Mouse (Mus musculus) CH12.LX (cell line): Measurements from ENCODE around the gene 1190005I06Rik. TPM values are rescaled to one million over a fixed set of nuclear protein-coding genes. Genes with fewer than 3 reads are reported as not detected.

Experiments used
- DNase-seq: peaks from one replicate; pipeline ENCODE4 v3.0.0-alpha.2; 2013; ENCODE audit errors: extremely low read depth
- H3K27ac ChIP-seq: 2 replicates; pipeline ENCODE4 v1.5.1; 2012; ENCODE audit warnings: low read depth, mild to moderate bottlenecking, control low read depth, moderate library complexity; ENCODE audit not compliant: insufficient read depth
- H3K27me3 ChIP-seq: replicated peaks from 2 replicates; pipeline ENCODE3; 2012; ENCODE audit warnings: inconsistent platforms
- H3K36me3 ChIP-seq, 2 experiments: replicated peaks in 1 of 2; 2 replicates each; pipeline versions ENCODE3 to v1.6.1; 2012; ENCODE audit warnings: inconsistent platforms in 1 of 2, low read length in 1 of 2, mild to moderate bottlenecking in 1 of 2, mixed read lengths in 1 of 2, moderate library complexity in 1 of 2; ENCODE audit not compliant: control insufficient read depth in 1 of 2, insufficient read depth in 1 of 2
- H3K4me1 ChIP-seq, 2 experiments: 2 replicates each; pipeline ENCODE4 v1.6.1; 2012; ENCODE audit warnings: inconsistent platforms in 1 of 2, moderate library complexity in 1 of 2; ENCODE audit not compliant: insufficient read depth in 2 of 2, control insufficient read depth in 1 of 2
- H3K4me2 ChIP-seq: 2 replicates; pipeline ENCODE4 v1.6.1; 2012; ENCODE audit warnings: low read depth, mild to moderate bottlenecking, control low read depth; ENCODE audit not compliant: poor library complexity, insufficient read depth, severe bottlenecking
- H3K4me3 ChIP-seq, 3 experiments: fragments of 150-350 bp in 1 of 3; sonication (generic) in 1 of 3; replicated peaks in 1 of 3; 2 replicates each; pipeline versions ENCODE3 to v1.5.1; 2011 to 2012; ENCODE audit warnings: low read depth in 2 of 3, low read length in 2 of 3, mild to moderate bottlenecking in 2 of 3, moderate library complexity in 2 of 3, control low read depth in 1 of 3, improper control_type of control experiment in 1 of 3, inconsistent platforms in 1 of 3, mixed read lengths in 1 of 3; ENCODE audit not compliant: poor library complexity in 1 of 3
- H3K79me2 ChIP-seq: replicated peaks from 2 replicates; pipeline ENCODE4 v1.6.1; 2012; ENCODE audit warnings: mild to moderate bottlenecking, moderate library complexity; ENCODE audit not compliant: control insufficient read depth, poor library complexity, insufficient read depth, severe bottlenecking; ENCODE audit errors: extremely low read depth
- H3K9ac ChIP-seq: 2 replicates; pipeline ENCODE4 v1.6.1; 2012; ENCODE audit warnings: low read depth, mild to moderate bottlenecking, control low read depth, moderate library complexity; ENCODE audit not compliant: insufficient read depth
- H3K9me3 ChIP-seq: replicated peaks from 2 replicates; pipeline ENCODE3; 2012; ENCODE audit warnings: low read length, inconsistent platforms, mixed read lengths
- BHLHE40 ChIP-seq: IDR thresholded peaks from 2 replicates; pipeline ENCODE4 v1.6.1; 2011; ENCODE audit warnings: mild to moderate bottlenecking, low read depth, low read length, improper control_type of control experiment
- CHD2 ChIP-seq: IDR thresholded peaks from 2 replicates; pipeline ENCODE4 v1.6.1; 2011; ENCODE audit warnings: low read length, improper control_type of control experiment
- E2F4 ChIP-seq: IDR thresholded peaks from 2 replicates; pipeline ENCODE4 v1.6.1; 2011; ENCODE audit warnings: low read depth, low read length, improper control_type of control experiment; ENCODE audit not compliant: insufficient replicate concordance
- ELF1 ChIP-seq: IDR thresholded peaks from 2 replicates; pipeline ENCODE4 v1.6.1; 2014; ENCODE audit warnings: low read depth, mild to moderate bottlenecking, inconsistent platforms, low read length, improper control_type of control experiment
- ETS1 ChIP-seq: conservative IDR thresholded peaks from 2 replicates; pipeline ENCODE4 v1.6.1; 2012; ENCODE audit warnings: low read depth, mild to moderate bottlenecking, inconsistent platforms, low read length, improper control_type of control experiment, moderate library complexity
- GABPA ChIP-seq: IDR thresholded peaks from 2 replicates; pipeline ENCODE4 v1.6.1; 2012; ENCODE audit warnings: low read depth, low read length, improper control_type of control experiment, inconsistent platforms; ENCODE audit not compliant: insufficient replicate concordance
- IRF4 ChIP-seq: IDR thresholded peaks from 2 replicates; pipeline ENCODE4 v1.6.1; 2014; ENCODE audit warnings: low read depth, mild to moderate bottlenecking, inconsistent platforms, low read length, improper control_type of control experiment
- JUND ChIP-seq: conservative IDR thresholded peaks from 2 replicates; pipeline ENCODE4 v1.6.1; 2011; ENCODE audit warnings: low read depth, low read length, improper control_type of control experiment
- KAT2A ChIP-seq: IDR thresholded peaks from 2 replicates; pipeline ENCODE4 v1.6.1; 2012; ENCODE audit warnings: low read length, improper control_type of control experiment, inconsistent platforms; ENCODE audit not compliant: insufficient replicate concordance
- MEF2A ChIP-seq: IDR thresholded peaks from 2 replicates; pipeline ENCODE4 v1.6.1; 2014; ENCODE audit warnings: low read depth, mild to moderate bottlenecking, inconsistent platforms, low read length, improper control_type of control experiment, borderline replicate concordance
- MXI1 ChIP-seq: IDR thresholded peaks from 2 replicates; pipeline ENCODE4 v1.6.1; 2011; ENCODE audit warnings: mild to moderate bottlenecking, low read depth, low read length, improper control_type of control experiment
- PAX5 ChIP-seq: IDR thresholded peaks from 2 replicates; pipeline ENCODE4 v1.6.1; 2012; ENCODE audit warnings: low read length, inconsistent platforms, mixed read lengths
- POLR2AphosphoS2 ChIP-seq: IDR thresholded peaks from 2 replicates; pipeline ENCODE4 v1.6.1; 2011; ENCODE audit warnings: low read depth, low read length, improper control_type of control experiment
- TCF12 ChIP-seq: IDR thresholded peaks from 2 replicates; pipeline ENCODE4 v1.6.1; 2014; ENCODE audit warnings: low read depth, mild to moderate bottlenecking, inconsistent platforms, low read length, improper control_type of control experiment
- UBTF ChIP-seq: IDR thresholded peaks from 2 replicates; pipeline ENCODE4 v1.6.1; 2012; ENCODE audit warnings: low read depth, mild to moderate bottlenecking, inconsistent platforms, low read length, improper control_type of control experiment, moderate library complexity
- USF2 ChIP-seq: conservative IDR thresholded peaks from 2 replicates; pipeline ENCODE4 v1.6.1; 2011; ENCODE audit warnings: low read depth, low read length, improper control_type of control experiment
- ZC3H11A ChIP-seq: IDR thresholded peaks from 2 replicates; pipeline ENCODE4 v1.6.1; 2012; ENCODE audit warnings: low read depth, mild to moderate bottlenecking, inconsistent platforms, low read length, improper control_type of control experiment
- ZMIZ1 ChIP-seq: IDR thresholded peaks from 2 replicates; pipeline ENCODE4 v1.6.1; 2012; ENCODE audit warnings: low read depth, mild to moderate bottlenecking, inconsistent platforms, low read length, improper control_type of control experiment
- ZNF384 ChIP-seq: IDR thresholded peaks from 2 replicates; pipeline ENCODE4 v1.6.1; 2012; ENCODE audit warnings: low read depth, low read length, improper control_type of control experiment, inconsistent platforms
- dilution Hi-C: fragments of 300-500 bp; cut with MboI; formaldehyde crosslinking; loops from 2 replicates; pipeline ENCODE4 v1.14.3; 2020; ENCODE audit warnings: low sequenced_read_pairs; ENCODE audit not compliant: extremely low pct_unique_long_range_greater_than_20kb, extremely low pct_ligation_motif_present
- in situ Hi-C: fragments of 300-500 bp; cut with MboI; formaldehyde crosslinking; loops from 3 replicates; pipeline ENCODE4 v1.14.3; 2019; ENCODE audit warnings: low sequenced_read_pairs, low pct_ligation_motif_present, low pct_unique_long_range_greater_than_20kb, mixed read lengths
- polyA plus RNA-seq: library from polyadenylated mRNA; unstranded; fragments of >175 nt; gene quantifications from 2 replicates; pipeline ENCODE4 v1.2.1, GENCODE M21; 2012; ENCODE audit warnings: low read depth; ENCODE audit not compliant: insufficient read length
- total RNA-seq, 2 experiments: library from RNA; depleted of rRNA; stranded (reverse); fragments of 300-350 nt in 1 of 2; fragments of >200 nt in 1 of 2; gene quantifications; 2 replicates each; pipeline ENCODE4 v1.2.3; 2012 to 2014

The 1190005I06Rik gene
- total and polyA plus RNA-seq, 3 experiments: 0.36 to 0.85 TPM; not detected in 1

GRCm38 (mm10) chr8:120631441-120632375, 15.7 kb downstream of the 1190005I06Rik start:
- no peaks in the 10 kb centered on the region for H3K79me2 ChIP-seq
- peaks cover 62% of the 10 kb centered on the region for H3K27me3 ChIP-seq
- dilution Hi-C loops (no loop called here), in situ Hi-C loops (no loop called here)
- TF ChIP-seq UBTF: no peak
- no peak for TF ChIP-seq IRF4
- no peak for TF ChIP-seq TCF12
- no peak for TF ChIP-seq ELF1
- TF ChIP-seq USF2: no peak
- TF ChIP-seq PAX5: no peak
- TF ChIP-seq ZNF384: no peak
- TF ChIP-seq POLR2AphosphoS2: no peak
- no peak for TF ChIP-seq ZC3H11A
- no peak for TF ChIP-seq GABPA
- no peak for TF ChIP-seq MXI1
- TF ChIP-seq KAT2A: no peak
- TF ChIP-seq ETS1: no peak
- TF ChIP-seq BHLHE40: no peak
- no peak for TF ChIP-seq CHD2
- no peak overlapping the region for H3K4me2 ChIP-seq
- H3K9ac ChIP-seq: no peak overlapping the region
- H3K9me3 ChIP-seq: peaks cover 9% of the 10 kb centered on the region
- peaks cover 6 to 10% of the 10 kb centered on the region in 2 experiments; a peak in 3 of 4 replicates for H3K4me1 ChIP-seq
- no peak overlapping the region for H3K4me3 ChIP-seq
- DNase-seq: no peak
- no peaks in the 10 kb centered on the region for H3K36me3 ChIP-seq
- H3K27ac ChIP-seq: no peak overlapping the region

- Histone ChIP-seq H3K4me2 (no peak overlapping the region), H3K9me3 (peaks cover 9% of the 10 kb centered on the region), H3K9ac (no peak overlapping the region), H3K27ac (no peak overlapping the region), H3K79me2 (no peaks in the 10 kb centered on the region), H3K4me3 (no peak overlapping the region), H3K36me3 (no peaks in the 10 kb centered on the region), H3K4me1 (peaks cover 6 to 10% of the 10 kb centered on the region in 2 experiments; a peak in 3 of 4 replicates), H3K27me3 (peaks cover 56% of the 10 kb centered on the region)
- in situ Hi-C loops (no loop called here), dilution Hi-C loops (no loop called here)
- DNase-seq: no peak
- TF ChIP-seq E2F4 (no peak), ZMIZ1 (no peak), ZC3H11A (no peak), JUND (no peak), MEF2A (no peak)
Measured at GRCm38 (mm10) chr8:120630848-120631247, 16.6 kb downstream of the 1190005I06Rik start.
